Comparison of ENCODE assay signal across 16 mouse cellular contexts in genomic region chr19:43870418-43870817, GRCm38 (mm10).
"Had no signal": no experiment of that assay in that cellular context is flagged by ENCODE, and none has a peak within 500 bp of the region (broad histone marks: within the 10 kb centered on the region; RNA-seq: fewer than 3 reads in every experiment).

No protein-coding gene starts in this region.

- H3K27ac ChIP-seq: neural tube, embryonic 12.5 days; neural tube, embryonic 13.5 days; neural tube, embryonic 15.5 days; stomach, embryonic 15.5 days; stomach, postnatal 0 days had no signal

- H3K9me3 ChIP-seq: neural tube, embryonic 12.5 days; neural tube, embryonic 13.5 days; neural tube, embryonic 15.5 days; stomach, embryonic 15.5 days had no signal

- H3K4me2 ChIP-seq: neural tube, embryonic 12.5 days; neural tube, embryonic 13.5 days; neural tube, embryonic 15.5 days; stomach, embryonic 15.5 days had no signal

- H3K4me1 ChIP-seq: neural tube, embryonic 12.5 days; neural tube, embryonic 15.5 days had no signal

- H3K4me3 ChIP-seq: neural tube, embryonic 12.5 days; neural tube, embryonic 13.5 days; neural tube, embryonic 15.5 days; stomach, embryonic 15.5 days had no signal

- H3K9ac ChIP-seq: neural tube, embryonic 12.5 days; neural tube, embryonic 13.5 days; neural tube, embryonic 15.5 days; stomach, embryonic 15.5 days had no signal

- DNase-seq: retina, postnatal 1 day; right cerebral cortex, adult 18-20 months; right cerebral cortex, postnatal 25 days; right cerebral cortex, postnatal 4 days; spleen, adult 18-20 months; thymus, adult 18-20 months; thymus, adult 2 months; thymus, postnatal 14 days; thymus, postnatal 25 days; thymus, postnatal 36 days; thymus, postnatal 4 days had no signal

- H3K27me3 ChIP-seq: neural tube, embryonic 12.5 days; neural tube, embryonic 13.5 days; neural tube, embryonic 15.5 days; stomach, embryonic 15.5 days had no signal
